Mouse (Mus musculus) G1E (cell line): ENCODE measurements around the gene 2310030G06Rik.

Source experiments
- CTCF ChIP-seq: IDR thresholded peaks from 2 replicates; pipeline ENCODE4 v1.5.1; 2012; ENCODE audit warnings: low read depth, low read length, inconsistent platforms, mixed read lengths
- GATA1 ChIP-seq: IDR thresholded peaks from 2 replicates; pipeline ENCODE4 v1.6.1; 2012; ENCODE audit warnings: borderline replicate concordance, low read length, inconsistent platforms, mixed read lengths
- GATA2 ChIP-seq: IDR thresholded peaks from 2 replicates; pipeline ENCODE4 v1.6.1; 2012; ENCODE audit warnings: low read depth, low read length, inconsistent platforms, borderline replicate concordance

- TF ChIP-seq CTCF (no peak), GATA2 (no peak), GATA1 (no peak)
Measured at GRCm38 (mm10) chr9:50695153-50695552, 51.2 kb downstream of the 2310030G06Rik start.
